Mouse (Mus musculus) bone marrow macrophage, adult 2 months (primary cell): ENCODE results near the gene Olfr338.
"Not testable (repeated sequence)": the region's sequence is repeated elsewhere in the genome, so short reads cannot be mapped to it uniquely, and the experiment has no call there.

ENCODE experiments used
- CTCF ChIP-seq: IDR thresholded peaks from 2 replicates; pipeline ENCODE4 v1.5.1; 2012; ENCODE audit warnings: low read depth, mild to moderate bottlenecking, low read length, moderate library complexity
- POLR2A ChIP-seq: IDR thresholded peaks from 2 replicates; pipeline ENCODE4 v1.6.1; 2012; ENCODE audit warnings: mild to moderate bottlenecking, low read depth, low read length, borderline replicate concordance

DNA sequence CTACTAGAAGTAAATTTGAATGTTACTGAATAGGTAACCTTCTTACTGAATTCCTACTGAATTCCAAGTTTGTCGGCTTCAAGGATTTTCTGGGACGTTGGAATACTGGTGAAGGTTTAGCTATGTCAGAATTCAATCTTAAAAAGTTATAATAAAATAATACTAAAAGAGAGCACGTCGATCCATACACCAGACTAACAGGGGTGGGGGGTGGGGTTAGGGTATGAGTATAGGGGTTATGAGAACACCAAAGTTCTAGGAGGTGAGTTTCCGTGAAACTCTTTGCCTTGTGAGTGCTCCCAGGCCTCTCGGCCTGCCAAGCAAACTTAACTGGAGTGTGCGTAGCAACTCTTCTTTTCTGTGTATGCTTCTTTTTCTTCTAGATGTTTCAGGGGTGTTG is 42.3 kb downstream of the Olfr338 start:
- not testable (repeated sequence) for TF ChIP-seq CTCF, POLR2A
